Mouse (Mus musculus): ENCODE measurements around the gene Blzf1.

DNA sequence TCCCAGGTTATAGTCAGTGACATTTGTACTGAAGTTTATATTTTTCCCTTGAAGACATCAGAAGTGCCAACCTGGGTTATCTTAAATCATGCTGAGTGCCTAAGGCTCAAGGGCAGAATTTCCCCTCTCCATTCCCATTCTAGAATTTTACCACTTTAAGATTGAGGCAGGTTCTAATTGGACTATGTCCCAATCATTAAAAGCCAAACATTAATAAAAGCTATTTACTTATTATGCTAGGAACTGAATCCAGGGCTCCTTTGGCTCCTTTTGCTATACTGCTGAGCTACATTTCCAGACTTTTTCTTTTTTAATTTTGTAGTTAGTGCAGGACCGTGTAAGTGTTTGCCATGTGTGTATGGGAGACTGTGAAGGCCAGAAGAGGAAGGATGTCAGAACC is 55.9 kb downstream of the Blzf1 start:
- TF ChIP-seq CTCF (IDR thresholded peaks at IDR 0.05; ENCODE audit: control insufficient read depth, insufficient read depth, insufficient replicate concordance, low read depth, low read length) = no peak
- no peak for TF ChIP-seq POLR2A (IDR thresholded peaks at IDR 0.05; ENCODE audit: control insufficient read depth, low read depth, low read length)

Measured in testis, adult 2 months (tissue).